Mouse (Mus musculus) left cerebral cortex, adult 6 months (tissue): ENCODE results near the gene Mmachc. TPM values are rescaled to one million over a fixed set of nuclear protein-coding genes. Genes with fewer than 3 reads are reported as not detected.

Source experiments
- long read RNA-seq, 2 experiments: library from polyadenylated mRNA; unstranded; transcript quantifications; one replicate each; pipeline ENCODE4 v2.0.0; 2019 to 2020
- polyA plus RNA-seq: library from polyadenylated mRNA; unstranded; fragments of <200 nt; fragmentation: Nextera tagmentation; gene quantifications from 2 replicates; pipeline ENCODE4 v1.2.3, GENCODE M21; 2021

Gene Mmachc
- 10.1 and 15.4 TPM in 2 replicates for polyA plus RNA-seq
- long read RNA-seq, experiment 1, transcript Mmachc-201 (4 exons, 2,106 nt), result major isoform, 23 of 26 reads
- long read RNA-seq, experiment 1, partial matches to known transcripts, result 1 of 26 reads
- long read RNA-seq, experiment 1, other reads (novel, unspliced or antisense), result 2 of 26 reads
- long read RNA-seq, experiment 2, transcript Mmachc-201 (4 exons, 2,106 nt), result major isoform, 5 of 7 reads
- long read RNA-seq, experiment 2, partial matches to known transcripts, result 1 of 7 reads
- long read RNA-seq, experiment 2, other reads (novel, unspliced or antisense), result 1 of 7 reads

GRCm38 (mm10) chr4:116708201-116708764 is at the start of gene Mmachc, which contains the start of gene Ccdc163:
TSS of gene Mmachc (minus strand) at chr4:116708406.
TSS of gene Ccdc163 (plus strand) at chr4:116708509.

GRCm38 (mm10) chr4:116720343-116721097 is 12.3 kb upstream of the Mmachc start, which contains the start of gene Tesk2:
TSS of gene Tesk2 (plus strand) at chr4:116720948.

GRCm38 (mm10) chr4:116685402-116686061 is 22.7 kb downstream of the Mmachc start, which contains the start of gene Prdx1:
TSS of gene Prdx1 (plus strand) at chr4:116685544.

Other genes with a start within 250 kb of the Mmachc start
- 10.1 and 13.0 TPM in 2 replicates for gene Mast2, start 244.2 kb downstream of the Mmachc start, polyA plus RNA-seq
- gene Ipp, start 200.9 kb downstream of the Mmachc start, polyA plus RNA-seq, result 4.4 and 4.7 TPM in 2 replicates
- gene Tmem69, start 152.5 kb downstream of the Mmachc start, polyA plus RNA-seq, result 5.1 and 6.1 TPM in 2 replicates
- gene Gpbp1l1, start 150.7 kb downstream of the Mmachc start, polyA plus RNA-seq, result 5.2 and 5.8 TPM in 2 replicates
- 1.8 and 3.2 TPM in 2 replicates for gene Ccdc17, start 111.8 kb downstream of the Mmachc start, polyA plus RNA-seq
- 4.4 and 6.2 TPM in 2 replicates for gene Nasp, start 80.5 kb downstream of the Mmachc start, polyA plus RNA-seq
- gene Akr1a1, start 56.7 kb downstream of the Mmachc start, polyA plus RNA-seq, result 568 and 624 TPM in 2 replicates
- gene Prdx1, start 22.9 kb downstream of the Mmachc start, polyA plus RNA-seq, result 680 and 725 TPM in 2 replicates
- 4.1 and 4.8 TPM in 2 replicates for gene Ccdc163, start 103 bp upstream of the Mmachc start, polyA plus RNA-seq
- gene Tesk2, start 12.5 kb upstream of the Mmachc start, polyA plus RNA-seq, result 2.4 and 2.5 TPM in 2 replicates
- 8.2 and 10.8 TPM in 2 replicates for gene Toe1, start 99.2 kb upstream of the Mmachc start, polyA plus RNA-seq
- 1.2 and 1.4 TPM in 2 replicates for gene Mutyh, start 99.3 kb upstream of the Mmachc start, polyA plus RNA-seq
- 2.2 and 2.4 TPM in 2 replicates for gene Hpdl, start 113.3 kb upstream of the Mmachc start, polyA plus RNA-seq
- gene Zswim5, start 169.0 kb upstream of the Mmachc start, polyA plus RNA-seq, result 0.75 and 0.85 TPM in 2 replicates